Mouse (Mus musculus) testis, adult 2 months (tissue): ENCODE measurements at regions not wholly inside any gene's neighbourhood (a gene's known extent, or its start where the extent isn't known, plus 50 kb on each side); places are given as distances from the start of the nearest gene placed in this dataset.

Experiments
- H3K27ac ChIP-seq: fragments of 200-500 bp; 2 replicates; pipeline ENCODE4 v1.5.1; 2012; ENCODE audit warnings: low read depth, low read length; ENCODE audit not compliant: control insufficient read depth, insufficient read depth
- H3K27me3 ChIP-seq: fragments of 200-500 bp; 2 replicates; pipeline ENCODE4 v1.6.1; 2012; ENCODE audit warnings: mild to moderate bottlenecking, low read length, moderate library complexity; ENCODE audit not compliant: control insufficient read depth, insufficient read depth
- H3K36me3 ChIP-seq: fragments of 200-500 bp; 2 replicates; pipeline ENCODE4 v1.6.1; 2012; ENCODE audit warnings: mild to moderate bottlenecking, low read length; ENCODE audit not compliant: control insufficient read depth, insufficient read depth
- H3K4me1 ChIP-seq: fragments of 200-500 bp; 2 replicates; pipeline ENCODE4 v1.6.1; 2012; ENCODE audit warnings: low read length; ENCODE audit not compliant: control insufficient read depth, insufficient read depth
- H3K4me3 ChIP-seq: fragments of 200-500 bp; 2 replicates; pipeline ENCODE4 v1.5.1; 2012; ENCODE audit warnings: low read depth, mild to moderate bottlenecking, low read length, moderate library complexity, mixed read lengths; ENCODE audit not compliant: control insufficient read depth
- CTCF ChIP-seq: fragments of 200-500 bp; IDR thresholded peaks from 2 replicates; pipeline ENCODE4 v1.5.1; 2012; ENCODE audit warnings: low read depth, mild to moderate bottlenecking, inconsistent platforms, low read length, moderate library complexity; ENCODE audit not compliant: control insufficient read depth, insufficient read depth, insufficient replicate concordance
- POLR2A ChIP-seq: fragments of 200-500 bp; IDR thresholded peaks from 2 replicates; pipeline ENCODE4 v1.6.1; 2012; ENCODE audit warnings: low read depth, mild to moderate bottlenecking, inconsistent platforms, low read length, moderate library complexity; ENCODE audit not compliant: control insufficient read depth

- H3K27ac ChIP-seq: no peak overlapping the region
These were observed 160.3 kb downstream of the Npr3 start for GRCm38 (mm10) chr15:11746754-11747153.

GRCm38 (mm10) chr15:11745629-11746372, 161.3 kb downstream of the Npr3 start:
- Histone ChIP-seq H3K27ac (no peak overlapping the region), H3K36me3 (no peaks in the 10 kb centered on the region), H3K27me3 (no peaks in the 10 kb centered on the region), H3K4me3 (no peak overlapping the region), H3K4me1 (peaks cover 6% of the 10 kb centered on the region)
- TF ChIP-seq CTCF (no peak), POLR2A (no peak)

More at GRCm38 (mm10) chr15:11746754-11747153, 160.3 kb downstream of the Npr3 start:
- no peak overlapping the region for H3K4me3 ChIP-seq
- peaks cover 6% of the 10 kb centered on the region for H3K4me1 ChIP-seq
- no peak for TF ChIP-seq CTCF
- no peak for TF ChIP-seq POLR2A
- H3K27me3 ChIP-seq: no peaks in the 10 kb centered on the region
- H3K36me3 ChIP-seq: no peaks in the 10 kb centered on the region

GRCm38 (mm10) chr15:11744903-11745302, 162.2 kb downstream of the Npr3 start:
- Histone ChIP-seq H3K4me3 (no peak overlapping the region), H3K27ac (0 out of 2 replicates have a peak overlapping the region, but pooled peaks have one; percentile 10), H3K27me3 (no peaks in the 10 kb centered on the region), H3K4me1 (peaks cover 6% of the 10 kb centered on the region), H3K36me3 (no peaks in the 10 kb centered on the region)
- TF ChIP-seq CTCF (no peak), POLR2A (no peak)

DNA sequence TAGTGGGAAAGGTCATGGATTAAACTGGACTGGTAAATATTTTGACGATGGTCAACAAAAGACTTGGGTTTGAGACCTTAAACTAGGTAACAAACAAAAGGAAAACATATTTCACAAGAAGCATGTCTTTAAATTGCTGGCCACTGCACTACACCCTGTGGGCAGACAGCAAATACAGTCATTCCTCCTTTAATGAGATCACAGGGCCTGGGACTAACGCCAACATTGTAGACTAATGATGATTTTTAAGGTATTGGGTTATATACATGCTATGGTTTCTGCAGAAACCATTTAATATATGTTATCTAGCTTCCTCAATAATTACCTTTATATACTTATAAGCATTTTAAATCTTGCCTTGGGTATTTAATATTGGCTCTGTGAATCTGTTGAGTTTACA, 162.8 kb downstream of the Npr3 start:
- Histone ChIP-seq H3K4me1 (peaks cover 6% of the 10 kb centered on the region), H3K27me3 (no peaks in the 10 kb centered on the region), H3K36me3 (no peaks in the 10 kb centered on the region), H3K4me3 (no peak overlapping the region), H3K27ac (no peak overlapping the region)
- TF ChIP-seq CTCF (no peak), POLR2A (no peak)

DNA sequence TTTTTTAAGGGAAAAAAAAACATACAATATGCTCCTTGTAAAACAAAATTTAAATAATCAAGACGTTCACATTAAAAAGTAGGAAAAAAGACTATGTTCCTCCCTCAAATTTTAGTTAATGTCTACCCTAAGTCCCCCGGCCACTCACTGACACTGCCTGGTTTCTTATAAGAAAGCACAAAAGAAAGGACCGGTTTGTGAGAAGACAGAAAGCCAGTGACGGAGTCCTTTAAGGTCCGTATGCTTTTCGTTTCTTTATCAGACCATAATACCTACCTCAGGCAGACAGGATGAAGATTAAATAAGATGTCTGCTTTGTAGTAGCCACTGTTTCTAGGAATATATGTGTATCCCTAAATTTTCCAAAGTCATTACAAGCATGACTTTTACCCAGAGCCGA, 164.3 kb downstream of the Npr3 start:
- H3K4me3 ChIP-seq: no peak overlapping the region
- H3K27me3 ChIP-seq: no peaks in the 10 kb centered on the region
- no peak for TF ChIP-seq POLR2A
- H3K27ac ChIP-seq: no peak overlapping the region
- no peaks in the 10 kb centered on the region for H3K36me3 ChIP-seq
- peaks cover 6% of the 10 kb centered on the region for H3K4me1 ChIP-seq

DNA sequence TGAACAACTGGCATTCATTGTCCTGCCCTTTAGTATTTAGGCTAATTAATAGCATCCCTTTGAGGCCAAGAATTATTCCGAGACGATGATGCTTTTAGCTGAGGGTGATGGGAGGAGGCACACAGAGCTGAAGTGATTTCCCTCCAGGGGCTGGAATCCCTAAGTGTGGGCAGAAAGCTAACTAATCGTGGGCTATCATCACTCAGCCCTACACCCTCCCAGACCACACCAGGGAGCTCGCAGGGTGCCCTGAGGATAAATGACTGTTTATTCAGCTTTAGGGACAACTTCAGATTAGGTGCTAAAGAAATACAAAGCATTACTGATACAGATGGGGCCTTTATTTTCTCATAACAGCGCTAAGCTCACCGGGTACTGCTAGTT, 164.7 kb downstream of the Npr3 start:
- Histone ChIP-seq H3K27me3 (no peaks in the 10 kb centered on the region), H3K4me1 (peaks cover 6% of the 10 kb centered on the region), H3K36me3 (no peaks in the 10 kb centered on the region), H3K27ac (no peak overlapping the region), H3K4me3 (no peak overlapping the region)
- no peak for TF ChIP-seq POLR2A
- TF ChIP-seq CTCF: no peak

DNA sequence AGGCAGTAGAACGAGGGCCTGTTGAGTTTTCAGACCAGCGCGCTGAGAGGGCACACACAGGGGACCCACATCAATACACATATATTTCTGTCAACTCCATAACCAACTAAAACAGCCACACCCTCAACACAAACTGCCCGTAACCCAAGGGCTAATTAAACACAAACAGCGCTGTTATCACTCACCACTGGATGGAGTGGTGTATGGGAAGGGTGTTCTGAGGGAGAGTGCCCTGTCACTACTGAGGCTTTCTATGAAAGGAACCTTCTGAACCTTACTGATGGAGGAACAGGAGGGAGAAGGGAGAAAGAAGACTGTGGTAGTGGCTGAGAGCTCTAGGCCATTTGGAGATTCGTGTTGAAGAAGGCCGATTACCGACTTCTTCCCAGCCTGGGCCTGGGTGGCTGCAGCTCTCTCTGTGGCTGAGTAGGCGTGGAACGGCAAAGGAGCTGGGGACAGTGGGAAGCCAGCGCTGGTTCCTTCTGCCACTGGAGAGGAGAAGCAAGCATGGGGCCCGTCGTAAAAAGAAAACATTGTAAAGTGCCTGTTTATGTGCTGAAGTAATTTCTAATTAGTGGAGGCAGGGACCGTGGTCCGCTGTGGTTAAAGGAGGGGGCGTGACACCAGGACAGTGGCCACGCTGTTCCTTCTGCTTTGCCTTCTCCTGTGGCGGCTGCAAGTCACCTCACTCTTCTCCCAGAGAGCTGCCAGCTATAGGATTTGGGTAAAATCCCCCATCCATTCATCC, 165.3 kb downstream of the Npr3 start:
- Histone ChIP-seq H3K4me3 (no peak overlapping the region), H3K27me3 (no peaks in the 10 kb centered on the region), H3K27ac (no peak overlapping the region), H3K36me3 (no peaks in the 10 kb centered on the region), H3K4me1 (peaks cover 6% of the 10 kb centered on the region)
- TF ChIP-seq POLR2A (no peak), CTCF (no peak)
